Mouse (Mus musculus) heart, adult 18-20 months (tissue): ENCODE measurements around the gene Arl14. TPM values are rescaled to one million over a fixed set of nuclear protein-coding genes. Genes with fewer than 3 reads are reported as not detected.

Experiments used
- DNase-seq, 2 experiments: peaks; one replicate each; pipeline ENCODE4 v3.0.0; 2021 to 2022; ENCODE audit warnings: mixed read lengths in 1 of 2
- long read RNA-seq, 2 experiments: library from polyadenylated mRNA; stranded (forward); transcript quantifications; one replicate each; pipeline ENCODE4 v2.0.0; 2021
- total RNA-seq, 2 experiments: library from RNA; stranded (reverse); gene quantifications; 2 replicates each; pipeline ENCODE4 v1.2.3; 2021

The Arl14 gene
- not detected for total RNA-seq
- long read RNA-seq, experiment 1 = 0 reads
- long read RNA-seq, experiment 2 = 0 reads

- no peak for DNase-seq
Observed at GRCm38 (mm10) chr3:69221806-69222501, at the start of gene Arl14. Gene Arl14, plus strand, starts transcription at chr3:69222419.

DNA sequence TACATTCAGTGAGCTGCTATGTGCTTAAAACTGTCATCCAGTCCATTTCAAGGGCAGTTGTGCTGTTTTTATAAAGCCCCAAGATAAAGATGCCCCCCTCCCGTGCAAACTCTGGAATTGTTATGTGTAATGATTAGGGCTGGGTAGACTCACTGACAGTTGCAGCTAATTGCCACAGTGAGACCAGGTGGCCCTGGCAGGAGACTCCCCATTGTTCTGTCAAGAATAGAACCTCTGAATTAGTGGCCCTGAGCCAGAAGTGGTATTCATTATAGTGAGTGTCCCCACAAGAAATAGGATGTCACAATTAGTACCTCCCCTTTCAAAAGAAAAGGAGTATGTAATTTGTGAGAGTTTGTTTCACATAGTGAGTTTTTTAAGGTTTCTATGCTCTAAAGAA is 47.0 kb upstream of the Arl14 start:
- DNase-seq = no peak

DNA sequence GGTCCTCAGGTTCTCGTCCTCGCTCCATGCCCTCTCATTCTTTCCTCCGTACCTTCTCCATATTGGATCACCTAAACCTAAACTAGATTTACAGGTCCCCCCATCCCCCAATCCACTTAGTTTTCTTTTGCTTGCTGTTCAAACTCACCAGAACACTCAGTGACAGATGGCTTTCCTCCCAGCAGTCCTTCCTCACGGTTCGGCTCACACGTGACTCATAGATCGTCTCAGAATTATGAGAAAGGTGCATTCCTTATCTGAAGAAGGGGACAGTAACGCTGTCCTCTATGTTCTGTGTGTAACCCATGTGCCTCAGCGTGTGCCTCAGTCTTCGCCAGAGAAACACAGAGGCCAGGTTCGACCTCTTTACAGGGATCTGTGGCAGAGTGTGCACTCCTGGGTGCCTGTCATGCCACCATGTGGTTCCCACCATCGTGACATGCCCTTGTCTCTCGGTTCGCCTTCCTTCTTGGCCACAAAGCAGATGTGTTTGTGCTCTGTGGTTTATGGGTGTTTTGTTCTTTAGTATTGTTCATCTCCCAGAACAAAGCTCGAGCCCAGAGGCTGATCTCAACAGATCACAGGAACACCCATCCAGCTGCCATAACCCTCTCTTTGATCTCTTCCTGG is 44.9 kb upstream of the Arl14 start:
- no peak for DNase-seq

GRCm38 (mm10) chr3:69177914-69178313 is 44.3 kb upstream of the Arl14 start:
- no peak for DNase-seq

GRCm38 (mm10) chr3:69178365-69179004 is 43.7 kb upstream of the Arl14 start:
- DNase-seq = no peak

DNA sequence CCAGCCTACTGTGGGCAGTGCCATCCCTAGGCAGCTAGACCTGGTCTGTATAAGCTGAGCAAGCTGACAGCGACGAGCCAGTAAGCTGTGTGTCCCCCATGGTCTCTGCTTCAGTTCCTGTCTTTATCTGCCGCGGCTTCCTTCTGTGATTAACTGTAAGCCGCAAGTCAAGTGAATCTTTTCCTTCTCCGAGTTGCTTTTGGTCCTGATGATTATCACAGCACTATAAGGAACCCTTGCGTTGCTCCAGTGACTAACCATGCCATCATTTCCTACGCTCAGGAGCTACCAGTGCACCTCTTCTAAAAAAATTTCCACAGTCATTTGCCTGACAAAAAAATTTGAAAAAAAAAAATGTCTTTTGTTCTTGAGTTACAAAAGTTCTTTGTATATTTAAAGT is 40.7 kb upstream of the Arl14 start:
- DNase-seq = no peak

DNA sequence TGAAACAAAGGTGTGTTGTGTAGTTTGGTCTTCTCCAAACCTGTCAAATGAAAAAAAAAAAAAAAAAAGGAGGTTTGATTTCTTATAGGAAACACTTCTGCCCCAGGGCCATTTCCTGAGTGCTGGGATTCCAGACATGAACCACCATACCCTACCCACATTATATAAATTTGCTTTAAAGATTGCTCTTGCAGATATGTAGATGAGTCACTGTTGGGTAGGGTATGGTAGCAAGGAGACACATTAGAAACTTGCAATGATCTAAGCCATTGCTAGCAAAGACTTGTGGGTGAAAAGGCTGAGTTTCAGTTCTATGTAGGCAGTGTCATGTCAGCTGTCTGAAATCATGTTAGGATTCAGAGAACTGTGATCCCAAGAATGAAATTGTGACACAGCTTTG is 40.0 kb upstream of the Arl14 start:
- no peak for DNase-seq

- DNase-seq = no peak
Observed at GRCm38 (mm10) chr3:69185244-69185643, 37.0 kb upstream of the Arl14 start.

GRCm38 (mm10) chr3:69186031-69186430 is 36.2 kb upstream of the Arl14 start:
- DNase-seq = no peak

GRCm38 (mm10) chr3:69186643-69187042 is 35.6 kb upstream of the Arl14 start:
- peak in 1 of 2 experiments; percentile 25 for DNase-seq

DNA sequence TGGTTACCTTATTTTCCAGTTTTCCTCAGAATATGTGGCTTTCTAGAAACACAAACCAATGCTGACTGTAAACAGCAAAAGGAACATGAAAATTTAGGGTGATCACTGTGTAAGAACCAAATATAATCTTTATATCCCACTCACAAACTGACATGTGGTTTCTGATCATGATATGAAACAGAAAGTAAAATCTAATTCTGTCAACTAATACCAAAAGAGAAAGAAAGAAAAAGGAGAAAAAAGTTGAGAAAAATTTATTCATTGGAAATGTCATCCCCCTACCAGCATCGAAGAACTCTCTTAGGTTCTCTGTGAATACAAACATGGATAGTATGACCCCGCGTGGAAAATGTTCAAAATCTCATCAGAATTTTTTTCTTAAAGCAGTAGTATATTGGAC is 29.2 kb upstream of the Arl14 start:
- DNase-seq = no peak

DNA sequence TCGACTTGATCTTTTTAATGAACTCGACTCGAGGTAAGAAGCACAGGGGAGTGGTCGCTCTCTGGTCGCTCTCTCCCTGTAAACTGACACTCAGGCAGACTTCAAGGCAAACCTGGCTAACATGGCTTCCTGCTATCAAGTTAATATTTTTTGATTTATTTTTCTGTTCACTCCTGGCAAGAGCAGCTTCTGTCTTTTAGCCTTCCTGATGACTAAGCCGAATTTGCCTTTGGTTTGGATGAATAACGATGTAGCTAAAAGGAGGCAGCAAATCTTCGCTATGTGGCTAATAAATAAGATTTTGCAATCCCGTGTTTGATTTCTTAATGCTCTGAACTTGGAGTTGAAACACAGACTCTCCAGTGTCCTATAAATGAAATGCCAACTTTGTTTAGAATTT is 27.7 kb upstream of the Arl14 start:
- DNase-seq = no peak

GRCm38 (mm10) chr3:69195251-69195650 is 27.0 kb upstream of the Arl14 start:
- no peak for DNase-seq

DNA sequence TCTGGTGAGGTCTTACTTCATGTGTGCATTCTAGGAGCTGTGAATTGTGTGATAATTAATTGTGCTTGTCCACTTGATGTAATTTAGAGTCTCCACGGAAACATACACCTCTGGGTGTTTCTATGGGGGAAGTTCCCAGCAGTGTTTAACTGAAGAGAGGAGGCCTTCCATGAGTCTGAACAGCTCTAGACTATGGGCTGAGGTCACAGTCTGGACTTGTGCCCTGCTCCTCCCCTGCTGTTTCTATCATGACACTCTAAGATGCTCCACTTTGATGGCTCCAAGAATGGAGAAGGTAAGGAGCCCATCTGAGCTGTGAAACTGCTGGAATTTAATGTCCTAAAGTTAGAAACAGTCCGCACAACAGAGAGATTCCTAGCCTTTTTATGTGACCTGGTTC is 24.1 kb upstream of the Arl14 start:
- no peak for DNase-seq

DNA sequence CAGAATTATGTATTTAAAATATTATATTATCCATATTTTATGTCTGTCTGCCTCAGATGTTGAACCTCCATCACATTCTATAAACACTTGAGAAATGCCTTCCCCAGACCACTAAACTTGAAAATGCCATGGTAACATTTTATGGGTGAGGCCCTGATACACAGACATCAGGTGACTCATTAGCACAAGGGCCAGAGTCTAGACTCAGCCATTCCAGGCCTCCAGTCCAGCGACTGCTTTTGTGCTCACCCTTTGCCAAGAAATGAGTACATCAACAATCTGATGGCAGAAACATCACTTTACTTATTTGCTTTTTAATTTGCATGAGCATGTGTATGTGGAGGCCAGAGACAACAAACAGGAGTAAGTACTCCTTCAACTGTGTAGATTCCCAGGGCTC is 22.0 kb upstream of the Arl14 start:
- peak in 1 of 2 experiments; percentile 12 for DNase-seq

GRCm38 (mm10) chr3:69201206-69201605 is 21.0 kb upstream of the Arl14 start:
- DNase-seq = no peak

- no peak for DNase-seq
Observed at GRCm38 (mm10) chr3:69202876-69203275, 19.3 kb upstream of the Arl14 start.

GRCm38 (mm10) chr3:69205266-69206054 is 16.8 kb upstream of the Arl14 start:
- DNase-seq = peak; percentile 39 to 52

- no peak for DNase-seq
Observed at GRCm38 (mm10) chr3:69206193-69206893, 15.9 kb upstream of the Arl14 start.

DNA sequence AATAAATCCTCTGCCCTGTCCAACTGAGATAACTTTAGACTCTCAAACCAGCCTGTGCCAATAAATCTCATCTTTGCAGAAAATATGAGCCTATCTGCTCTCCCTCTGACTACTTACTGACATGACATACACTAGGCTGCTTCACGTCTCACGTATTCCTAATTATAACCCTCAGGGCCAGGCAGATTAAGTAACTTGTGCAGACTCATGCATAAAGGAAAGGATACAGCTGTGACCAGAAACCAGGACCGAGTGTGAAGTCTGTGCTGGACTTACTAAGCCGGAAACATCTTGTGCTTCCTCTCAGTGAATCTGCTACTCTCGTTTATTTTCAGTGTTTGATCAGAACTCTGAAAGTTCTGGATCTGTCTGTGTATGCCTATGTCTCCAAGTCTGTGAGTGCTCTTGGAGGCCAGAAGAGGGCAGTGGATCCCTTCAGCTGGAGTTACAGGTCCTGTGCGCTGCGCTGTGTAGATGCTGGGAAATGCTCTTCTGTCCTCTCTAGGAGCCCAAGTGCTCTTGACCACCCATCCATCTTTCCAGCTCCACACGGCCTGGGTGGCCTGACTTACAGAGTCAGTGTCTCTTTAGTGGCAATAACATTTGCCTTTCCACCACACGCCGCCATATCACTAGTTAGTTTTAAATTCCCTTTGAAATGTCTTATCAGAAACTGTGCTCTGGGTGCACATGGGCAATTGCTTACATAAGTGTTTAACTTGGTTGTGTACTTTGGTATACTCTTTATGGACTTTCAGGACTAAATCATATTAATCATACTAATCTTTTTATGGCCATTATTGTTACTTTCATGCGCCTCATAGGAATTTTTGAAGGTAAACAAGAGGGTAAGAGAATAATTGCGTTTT is 13.5 kb upstream of the Arl14 start:
- DNase-seq = peak; percentile 12 to 16

DNA sequence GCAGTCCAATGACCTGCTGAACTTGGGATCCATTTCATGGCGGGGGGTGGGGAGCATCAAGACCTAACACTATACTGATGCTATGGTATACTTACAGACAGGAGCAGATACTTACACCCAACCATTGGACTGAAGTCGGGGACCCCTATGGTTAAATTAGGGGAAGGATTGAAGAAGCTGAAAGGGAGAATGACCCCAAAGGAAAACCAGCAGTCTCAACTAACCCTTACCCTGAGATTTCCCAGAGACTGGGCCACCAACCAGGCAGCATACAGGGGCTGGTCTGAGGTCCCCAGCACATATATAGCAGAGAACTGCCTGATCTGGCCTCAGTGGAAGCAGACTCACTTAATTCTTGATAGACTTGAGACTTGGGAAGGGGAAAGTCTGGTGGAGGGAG is 10.0 kb upstream of the Arl14 start:
- DNase-seq = no peak
